Mouse (Mus musculus): ENCODE data around the gene Gdpgp1. TPM values are rescaled to one million over a fixed set of nuclear protein-coding genes. Genes with fewer than 3 reads are reported as not detected.

Gdpgp1 gene
- polyA plus RNA-seq, 1 experiment, result 3.4 TPM

- H3K4me3 ChIP-seq (ENCODE audit: insufficient read depth, low read length), result peak overlapping the region; percentile 86
- TF ChIP-seq POLR2A (IDR thresholded peaks at IDR 0.05; ENCODE audit: extremely low read depth, insufficient read depth, low read length) (peak; percentile 41; the same call in 1 of the 2 replicates), CTCF (IDR thresholded peaks at IDR 0.05; ENCODE audit: extremely low read depth, insufficient read depth, low read length) (no peak)
- peak overlapping the region; percentile 36 for H3K27ac ChIP-seq (ENCODE audit: insufficient read depth, low read length)
- H3K4me1 ChIP-seq (ENCODE audit: control insufficient read depth, insufficient read depth, low read length), result peaks cover 2% of the 10 kb centered on the region; the same call in 1 of the 2 replicates
Observed at GRCm38 (mm10) chr7:80261372-80261990, 28.8 kb downstream of the Gdpgp1 start.

DNA sequence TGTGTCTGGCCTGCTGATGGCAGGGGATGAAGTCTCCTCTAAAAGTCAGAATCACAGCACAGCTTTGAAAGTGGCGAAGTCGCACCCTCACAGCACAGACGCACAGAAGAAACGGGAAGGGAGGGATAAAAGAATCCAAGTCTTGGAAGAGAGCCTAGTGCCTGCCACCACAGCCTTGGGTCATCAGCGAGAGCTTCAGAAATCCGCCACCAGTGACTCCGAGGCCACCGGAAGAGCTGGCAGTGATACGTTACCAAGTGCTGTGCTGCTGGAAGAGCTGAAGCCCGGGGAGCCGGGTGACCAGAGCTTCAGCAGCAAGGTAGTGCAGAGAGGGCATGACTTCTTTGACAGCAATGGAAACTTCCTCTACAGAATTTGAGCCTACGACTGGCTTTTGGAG, 31.9 kb downstream of the Gdpgp1 start:
- peaks cover 3% of the 10 kb centered on the region; the same call in 1 of the 2 replicates for H3K4me1 ChIP-seq (ENCODE audit: control insufficient read depth, insufficient read depth, low read length)
- no peak for TF ChIP-seq CTCF (IDR thresholded peaks at IDR 0.05; ENCODE audit: extremely low read depth, insufficient read depth, low read length)
- no peak for TF ChIP-seq POLR2A (IDR thresholded peaks at IDR 0.05; ENCODE audit: extremely low read depth, insufficient read depth, low read length)
- no peak overlapping the region for H3K4me3 ChIP-seq (ENCODE audit: insufficient read depth, low read length)
- no peak overlapping the region for H3K27ac ChIP-seq (ENCODE audit: insufficient read depth, low read length)

GRCm38 (mm10) chr7:80267764-80268163, 35.1 kb downstream of the Gdpgp1 start:
- TF ChIP-seq CTCF (IDR thresholded peaks at IDR 0.05; ENCODE audit: extremely low read depth, insufficient read depth, low read length), result no peak
- TF ChIP-seq POLR2A (IDR thresholded peaks at IDR 0.05; ENCODE audit: extremely low read depth, insufficient read depth, low read length), result no peak

DNA sequence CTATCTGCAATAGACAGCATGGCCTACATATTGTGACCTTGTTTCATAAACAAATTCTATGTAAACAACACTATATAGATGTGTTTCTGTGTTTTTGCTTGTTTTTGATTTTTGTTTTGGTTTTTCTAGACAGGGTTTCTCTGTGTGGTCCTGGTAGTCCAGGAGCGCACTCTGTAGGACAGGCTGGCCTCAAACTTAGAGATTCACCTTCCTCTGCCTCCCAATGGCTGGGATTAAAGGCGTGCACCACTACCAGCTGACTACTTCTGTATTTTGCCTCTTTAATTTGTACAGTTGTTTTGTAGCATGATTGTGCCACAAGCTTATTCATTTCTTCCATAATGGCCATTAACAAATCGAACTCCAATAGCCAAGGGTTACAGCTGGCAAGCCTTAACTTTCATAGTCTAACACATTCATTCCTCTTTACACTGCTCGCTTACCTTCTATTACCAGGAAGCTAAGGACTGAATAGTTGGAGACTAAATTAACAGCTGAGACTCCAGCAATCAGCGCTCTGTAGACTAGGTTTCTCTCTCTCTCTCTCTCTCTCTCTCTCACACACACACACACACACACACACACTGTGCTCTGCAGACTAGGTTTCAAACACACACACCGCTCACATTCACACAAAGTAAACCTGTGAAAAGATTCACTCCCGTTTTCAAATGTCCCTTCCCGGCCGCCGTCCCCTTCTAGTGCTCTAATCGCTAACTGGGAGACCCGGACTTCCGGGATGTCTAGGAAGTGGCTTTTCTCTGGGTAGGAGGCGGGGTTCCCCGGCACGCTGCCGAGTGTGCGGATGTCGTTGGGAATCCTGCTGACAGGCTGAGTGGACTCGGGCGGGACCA, 36.5 kb downstream of the Gdpgp1 start, which contains the start of gene Vps33b:
Gene Vps33b (plus strand): TSS at position 753 of the 854 bp plus-strand sequence.
- 0 out of 2 replicates have a peak, but pooled peaks have one; percentile 29 for TF ChIP-seq POLR2A (IDR thresholded peaks at IDR 0.05; ENCODE audit: extremely low read depth, insufficient read depth, low read length)
- TF ChIP-seq CTCF (IDR thresholded peaks at IDR 0.05; ENCODE audit: extremely low read depth, insufficient read depth, low read length), result no peak
- H3K27ac ChIP-seq (ENCODE audit: insufficient read depth, low read length), result no peak within 1 kb of the TSS
- H3K4me3 ChIP-seq (ENCODE audit: insufficient read depth, low read length), result peak within 1 kb of the TSS; percentile 89
- peaks cover 1% of the 10 kb centered on the region; the same call in 1 of the 2 replicates for H3K4me1 ChIP-seq (ENCODE audit: control insufficient read depth, insufficient read depth, low read length)

More at GRCm38 (mm10) chr7:80267764-80268163, 35.1 kb downstream of the Gdpgp1 start:
- Histone ChIP-seq H3K4me1 (ENCODE audit: control insufficient read depth, insufficient read depth, low read length) (peaks cover 1% of the 10 kb centered on the region; the same call in 1 of the 2 replicates), H3K27ac (ENCODE audit: insufficient read depth, low read length) (no peak overlapping the region), H3K4me3 (ENCODE audit: insufficient read depth, low read length) (no peak overlapping the region)

DNA sequence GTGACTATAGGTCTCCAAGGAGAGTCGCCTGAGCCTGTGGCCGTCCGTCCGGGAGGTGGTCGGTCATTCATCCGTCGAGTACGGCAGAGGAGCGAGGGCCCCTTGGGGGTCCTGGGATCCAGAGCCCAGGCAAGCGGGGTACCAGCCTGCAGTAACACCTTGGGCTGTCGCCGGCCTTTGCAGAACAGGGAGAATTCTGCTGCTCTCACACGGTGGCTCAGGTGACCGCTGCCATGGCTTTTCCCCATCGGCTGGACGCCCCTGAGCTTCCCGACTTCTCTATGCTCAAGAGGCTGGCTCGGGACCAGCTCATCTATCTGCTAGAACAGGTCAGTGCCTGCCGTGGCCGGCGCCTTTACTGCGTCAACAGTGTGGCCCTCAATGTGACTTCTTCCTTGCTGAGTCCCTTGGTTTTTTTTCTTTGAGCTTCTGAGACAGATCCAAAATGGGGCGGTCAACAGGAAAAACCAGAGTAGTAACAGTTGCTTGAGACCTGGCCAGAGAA, 37.1 kb downstream of the Gdpgp1 start:
- no peak overlapping the region for H3K27ac ChIP-seq (ENCODE audit: insufficient read depth, low read length)
- H3K4me3 ChIP-seq (ENCODE audit: insufficient read depth, low read length), result peak overlapping the region; percentile 89
- TF ChIP-seq CTCF (IDR thresholded peaks at IDR 0.05; ENCODE audit: extremely low read depth, insufficient read depth, low read length) (no peak), POLR2A (IDR thresholded peaks at IDR 0.05; ENCODE audit: extremely low read depth, insufficient read depth, low read length) (no peak)
- H3K4me1 ChIP-seq (ENCODE audit: control insufficient read depth, insufficient read depth, low read length), result peaks cover 1% of the 10 kb centered on the region; the same call in 1 of the 2 replicates

- no peak overlapping the region for H3K4me3 ChIP-seq (ENCODE audit: insufficient read depth, low read length)
- H3K27ac ChIP-seq (ENCODE audit: insufficient read depth, low read length), result no peak overlapping the region
- TF ChIP-seq CTCF (IDR thresholded peaks at IDR 0.05; ENCODE audit: extremely low read depth, insufficient read depth, low read length) (no peak), POLR2A (IDR thresholded peaks at IDR 0.05; ENCODE audit: extremely low read depth, insufficient read depth, low read length) (no peak)
- peaks cover 1% of the 10 kb centered on the region; the same call in 1 of the 2 replicates for H3K4me1 ChIP-seq (ENCODE audit: control insufficient read depth, insufficient read depth, low read length)
Observed at GRCm38 (mm10) chr7:80273456-80273855, 40.8 kb downstream of the Gdpgp1 start.

- Histone ChIP-seq H3K27ac (ENCODE audit: insufficient read depth, low read length) (no peak overlapping the region), H3K4me3 (ENCODE audit: insufficient read depth, low read length) (no peak overlapping the region), H3K4me1 (ENCODE audit: control insufficient read depth, insufficient read depth, low read length) (no peaks in the 10 kb centered on the region)
- TF ChIP-seq POLR2A (IDR thresholded peaks at IDR 0.05; ENCODE audit: extremely low read depth, insufficient read depth, low read length) (no peak), CTCF (IDR thresholded peaks at IDR 0.05; ENCODE audit: extremely low read depth, insufficient read depth, low read length) (no peak)
Observed at GRCm38 (mm10) chr7:80276374-80276773, 43.7 kb downstream of the Gdpgp1 start.

DNA sequence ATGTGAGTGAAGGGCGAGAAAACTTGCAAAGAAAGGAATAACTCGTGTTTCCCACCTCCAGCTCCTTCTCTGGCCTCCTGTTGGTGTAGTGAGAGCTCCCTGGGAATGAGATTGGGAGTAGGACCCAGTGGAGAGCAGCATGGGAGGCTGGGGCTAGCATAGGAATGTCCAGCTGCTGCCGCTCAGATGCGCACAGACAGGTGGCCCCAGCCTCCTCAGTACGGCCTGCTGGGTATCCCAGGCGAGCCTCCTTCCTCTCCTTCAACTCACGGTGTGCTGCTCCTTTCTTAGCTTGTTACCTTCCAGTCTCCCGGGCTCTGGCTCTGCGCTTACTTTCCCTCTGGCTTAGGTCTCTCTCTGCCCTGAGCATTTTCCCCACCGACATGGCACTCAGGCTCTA, 47.4 kb downstream of the Gdpgp1 start:
- H3K4me1 ChIP-seq (ENCODE audit: control insufficient read depth, insufficient read depth, low read length), result no peaks in the 10 kb centered on the region
- no peak for TF ChIP-seq POLR2A (IDR thresholded peaks at IDR 0.05; ENCODE audit: extremely low read depth, insufficient read depth, low read length)
- no peak for TF ChIP-seq CTCF (IDR thresholded peaks at IDR 0.05; ENCODE audit: extremely low read depth, insufficient read depth, low read length)
- H3K4me3 ChIP-seq (ENCODE audit: insufficient read depth, low read length), result no peak overlapping the region

DNA sequence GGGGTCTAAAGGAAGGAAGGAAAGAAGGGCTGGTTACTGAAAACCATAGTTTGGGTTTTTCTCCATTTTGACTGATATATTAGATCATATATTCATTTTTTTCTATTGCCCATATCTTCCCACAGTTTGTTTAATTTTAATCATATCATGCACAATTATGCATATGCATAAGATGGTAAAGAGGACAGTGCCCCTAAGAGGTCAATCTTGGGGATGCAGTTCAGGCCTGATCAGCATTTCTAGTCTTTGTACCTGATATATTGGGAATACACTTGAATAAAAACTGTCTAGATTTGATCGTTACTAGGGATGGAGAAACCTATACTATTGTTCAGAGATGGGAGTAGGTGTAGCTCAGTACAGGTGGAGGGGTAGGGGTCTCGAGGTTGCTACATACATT, 48.3 kb downstream of the Gdpgp1 start:
- TF ChIP-seq POLR2A (IDR thresholded peaks at IDR 0.05; ENCODE audit: extremely low read depth, insufficient read depth, low read length), result no peak
- no peak for TF ChIP-seq CTCF (IDR thresholded peaks at IDR 0.05; ENCODE audit: extremely low read depth, insufficient read depth, low read length)
- H3K4me1 ChIP-seq (ENCODE audit: control insufficient read depth, insufficient read depth, low read length), result no peaks in the 10 kb centered on the region
- H3K4me3 ChIP-seq (ENCODE audit: insufficient read depth, low read length), result no peak overlapping the region
- no peak overlapping the region for H3K27ac ChIP-seq (ENCODE audit: insufficient read depth, low read length)

More for the DNA sequence above, 47.4 kb downstream of the Gdpgp1 start:
- no peak overlapping the region for H3K27ac ChIP-seq (ENCODE audit: insufficient read depth, low read length)

All from cortical plate, adult 2 months (tissue).